Mouse (Mus musculus): ENCODE data around the gene Cass4.

The Cass4 gene

DNA sequence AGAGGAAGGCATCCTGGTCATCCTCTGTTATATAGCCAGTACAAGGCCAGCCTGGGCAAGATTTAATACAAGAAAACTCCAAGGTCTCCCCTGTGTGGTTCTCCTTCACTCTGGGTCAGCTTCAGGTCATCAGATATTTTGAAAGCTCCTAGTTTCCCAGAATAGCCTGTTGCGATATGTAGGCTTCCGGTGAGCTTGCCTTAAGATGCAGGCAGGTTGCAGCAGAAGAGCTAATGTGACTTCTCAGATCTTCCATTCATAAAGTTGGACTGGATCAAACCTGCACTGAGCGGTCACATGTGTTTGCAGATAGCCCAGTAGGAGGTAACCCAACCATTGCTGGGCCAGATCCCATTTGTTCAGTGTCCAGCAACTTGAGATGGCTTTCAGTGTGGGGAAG, 8.9 kb upstream of the Cass4 start:
- no peak for DNase-seq (ENCODE audit: low spot score in 2 of 2)

DNA sequence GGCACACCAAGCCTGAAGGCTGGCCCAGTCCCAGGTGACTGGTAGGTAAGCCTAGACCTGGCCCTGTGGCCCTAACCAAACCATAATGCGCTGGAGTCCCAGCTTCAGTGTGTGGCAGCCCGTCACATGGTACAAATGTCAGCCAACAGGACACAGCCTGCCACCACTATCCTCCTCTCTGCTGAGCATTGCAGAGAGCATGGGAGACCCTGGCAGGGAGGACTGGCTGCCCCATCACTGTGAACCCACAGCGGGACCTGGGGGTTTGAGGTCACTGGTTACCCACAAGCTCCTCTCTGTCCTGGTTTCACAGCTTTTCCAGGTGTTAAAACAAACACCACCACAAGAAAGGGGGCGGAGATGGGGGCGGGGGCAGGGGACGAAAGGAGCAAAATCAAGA, 3.3 kb upstream of the Cass4 start:
- DNase-seq (ENCODE audit: low spot score in 2 of 2), result no peak

DNA sequence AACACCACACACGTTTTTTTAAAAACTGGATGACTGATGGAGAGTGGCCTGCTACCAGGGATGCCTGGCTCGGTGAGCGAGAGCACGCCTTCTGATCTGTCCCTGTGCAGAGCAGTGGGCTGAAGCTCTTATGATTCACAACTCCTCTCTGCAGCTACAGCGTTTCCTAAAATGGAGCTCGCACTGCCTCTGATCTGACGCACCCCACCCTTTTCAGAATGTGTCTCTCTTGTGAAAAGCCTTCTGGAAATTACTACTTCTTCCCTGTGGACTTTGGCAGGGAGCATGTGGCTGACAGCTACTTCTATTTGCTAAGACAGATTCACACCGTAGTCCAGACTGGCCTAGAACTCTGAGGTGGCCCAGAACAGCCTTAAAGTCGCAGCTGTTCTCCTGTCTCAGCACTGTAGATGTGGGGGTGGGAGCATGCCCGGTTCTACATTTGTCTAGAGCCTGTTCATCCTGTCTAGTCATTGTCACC, 1.5 kb upstream of the Cass4 start:
- peak; percentile 34 to 53 for DNase-seq (ENCODE audit: low spot score in 2 of 2)

DNA sequence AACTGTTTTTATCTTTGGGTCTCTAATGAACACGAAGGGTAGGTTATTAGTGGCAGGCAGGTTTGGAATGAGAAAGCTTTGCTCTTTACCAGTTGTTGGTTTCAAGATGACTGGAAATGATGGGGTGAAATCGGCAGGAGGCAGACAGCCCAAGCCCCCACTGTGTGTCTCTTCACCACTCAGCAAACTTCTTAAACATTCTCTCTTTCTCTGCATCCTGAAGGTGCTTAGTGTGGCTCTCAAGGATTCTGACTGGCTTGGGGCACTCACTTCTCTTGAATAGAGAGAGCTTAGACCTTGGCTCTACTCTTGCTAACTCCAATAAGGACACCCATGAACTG, 428 bp downstream of the Cass4 start:
- DNase-seq (ENCODE audit: low spot score in 2 of 2), result no peak

DNA sequence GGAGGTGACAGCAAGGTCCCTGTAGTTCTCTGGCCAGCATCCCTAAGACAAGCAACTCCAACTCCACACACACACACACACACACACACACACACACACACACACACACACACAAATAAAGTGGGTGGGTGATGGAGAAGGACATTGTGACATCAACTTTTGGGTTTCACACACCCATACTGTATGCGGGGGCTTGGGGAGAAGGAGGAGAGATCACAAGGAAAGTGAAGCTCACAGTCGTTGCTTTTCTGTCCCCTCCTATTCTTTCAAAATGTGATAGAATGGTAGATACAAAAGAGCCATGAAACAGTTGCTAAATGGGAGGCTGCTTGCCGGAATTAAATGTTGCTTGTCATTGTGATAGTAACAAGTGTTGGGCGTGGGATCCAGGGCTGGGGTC, 1.1 kb downstream of the Cass4 start:
- DNase-seq (ENCODE audit: low spot score in 2 of 2), result no peak

DNA sequence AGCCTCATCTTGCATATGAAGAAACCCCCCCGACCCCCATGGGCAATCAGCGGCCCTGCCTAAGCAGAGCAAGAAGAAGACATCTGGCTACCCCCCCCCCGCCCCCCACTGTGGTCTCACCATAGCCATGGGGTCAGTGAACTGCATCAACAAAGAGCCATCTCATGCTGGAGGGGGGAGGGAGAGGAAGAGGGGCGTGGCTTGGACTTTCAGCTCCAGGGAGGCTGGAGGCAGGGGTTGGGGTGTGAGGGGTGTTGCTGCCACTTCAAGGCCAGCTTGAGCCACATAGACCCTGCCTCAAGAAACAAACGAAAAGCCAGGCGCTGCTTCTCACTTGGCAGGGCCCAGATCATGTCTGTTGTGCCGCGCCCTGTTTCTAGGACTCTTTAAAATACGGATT, 2.4 kb downstream of the Cass4 start:
- no peak for DNase-seq (ENCODE audit: low spot score in 2 of 2)

DNA sequence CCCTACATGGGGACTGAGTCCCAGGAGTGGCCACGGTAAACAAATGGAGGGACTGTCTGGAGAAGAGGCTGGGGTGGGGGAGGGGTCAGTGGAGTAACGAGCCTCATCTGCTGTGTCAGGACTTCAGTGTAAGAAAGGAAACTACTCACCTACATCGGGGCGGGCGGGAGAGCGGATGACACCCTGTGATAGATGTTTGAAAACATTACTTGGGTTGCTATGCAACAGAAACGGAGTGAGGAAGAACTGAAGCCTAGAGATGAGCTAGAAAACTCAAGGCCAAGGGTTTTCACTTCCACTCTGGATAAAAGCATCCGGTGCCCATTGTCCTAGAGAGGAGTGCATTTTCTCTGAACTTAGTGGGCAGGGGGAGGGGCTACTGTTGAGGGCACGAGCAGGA, 6.3 kb downstream of the Cass4 start:
- no peak for DNase-seq (ENCODE audit: low spot score in 2 of 2)

DNA sequence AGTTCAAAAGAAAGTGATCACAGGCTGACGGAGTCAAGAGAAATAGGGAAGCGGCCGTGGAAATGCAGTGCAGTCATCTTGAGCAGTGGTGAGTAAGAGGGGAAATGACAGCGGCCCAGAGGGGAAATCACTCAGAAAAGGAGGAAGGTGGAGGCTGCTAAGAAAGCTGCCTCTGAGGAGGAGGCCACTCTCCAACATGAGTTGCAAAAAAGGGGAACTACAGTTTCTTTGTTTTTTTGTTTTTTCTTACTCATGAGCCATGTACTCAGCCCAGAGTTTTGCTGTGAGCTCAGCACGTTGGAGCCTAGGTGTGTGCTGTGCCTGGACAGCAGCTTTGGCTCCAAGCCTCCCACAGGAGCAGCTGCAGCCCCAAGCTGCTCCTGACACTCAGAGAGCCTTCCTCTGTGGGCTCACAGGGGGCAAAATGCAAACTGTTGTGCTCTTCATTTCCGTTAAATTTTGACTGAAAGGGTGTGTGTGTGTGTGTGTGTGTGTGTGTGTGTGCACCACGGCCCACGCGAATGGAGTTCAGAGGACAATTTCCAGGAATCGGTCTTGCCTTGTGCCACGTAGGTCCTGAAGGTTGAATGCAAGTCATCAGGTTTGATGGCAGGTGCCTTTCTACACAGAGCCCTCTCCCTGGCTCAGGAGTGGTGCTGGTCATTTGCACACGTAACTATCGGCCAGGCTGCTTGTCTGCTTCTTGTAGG, 7.7 kb downstream of the Cass4 start:
- no peak for DNase-seq (ENCODE audit: low spot score in 2 of 2)

DNA sequence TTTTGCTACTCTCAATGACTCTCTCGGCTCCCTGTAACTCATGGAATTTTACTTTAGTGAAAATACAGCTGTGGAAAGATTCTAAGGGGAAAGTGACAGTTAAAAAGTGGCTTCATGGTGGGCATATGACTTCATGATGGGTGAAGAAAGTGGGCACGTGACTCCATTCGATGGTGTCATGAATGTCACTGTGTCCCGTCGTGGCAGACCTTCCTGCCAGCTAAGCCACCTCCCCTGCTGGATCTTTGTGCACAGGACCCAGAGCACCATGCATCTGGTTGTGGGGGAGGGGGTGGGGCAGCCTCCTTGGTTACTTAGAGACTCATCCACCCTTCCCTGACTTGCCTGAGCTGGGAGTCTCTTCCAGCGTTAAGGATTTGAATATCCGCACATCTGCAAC, 10.6 kb downstream of the Cass4 start:
- no peak for DNase-seq (ENCODE audit: low spot score in 2 of 2)

DNA sequence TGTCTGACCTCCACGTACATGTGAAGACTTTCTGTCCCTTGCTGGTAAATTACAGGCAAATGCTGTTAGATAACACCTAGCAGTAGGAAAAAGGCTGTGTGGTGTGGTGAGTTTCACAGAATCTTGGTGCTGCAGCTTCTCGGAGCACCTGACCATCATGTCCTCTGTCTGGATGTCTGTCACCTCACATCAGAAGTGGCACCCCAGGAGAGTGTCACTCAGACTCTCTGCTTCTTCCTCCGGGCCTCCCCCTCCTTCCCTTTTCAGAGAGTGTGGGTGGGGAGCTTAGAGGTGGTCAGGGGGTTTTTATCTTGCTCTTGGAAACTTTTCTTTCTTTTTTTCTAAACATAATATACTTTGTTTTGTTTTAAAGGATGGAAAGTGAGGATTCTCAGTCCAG, 11.4 kb downstream of the Cass4 start:
- no peak for DNase-seq (ENCODE audit: low spot score in 2 of 2)

DNA sequence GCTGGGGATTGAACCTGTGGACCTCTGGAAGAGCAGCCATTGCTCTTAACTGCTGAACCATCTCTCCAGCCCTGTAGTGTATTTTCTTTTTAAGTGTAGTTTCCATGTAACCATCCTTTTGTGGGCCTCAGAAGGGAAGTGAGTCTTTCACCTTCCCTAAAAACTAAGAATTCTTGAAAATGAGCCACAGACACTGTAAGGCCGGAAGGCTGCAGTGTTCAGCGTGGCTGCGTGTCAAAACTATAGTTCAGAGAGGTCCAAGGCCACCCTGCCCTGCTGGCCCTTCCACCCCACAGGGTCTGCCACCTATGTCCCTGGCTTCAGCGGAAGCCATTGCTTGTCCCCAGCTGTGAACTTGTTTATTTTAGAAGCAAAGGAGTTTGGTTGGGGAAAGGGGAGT, 12.6 kb downstream of the Cass4 start:
- no peak for DNase-seq (ENCODE audit: low spot score in 2 of 2)

DNA sequence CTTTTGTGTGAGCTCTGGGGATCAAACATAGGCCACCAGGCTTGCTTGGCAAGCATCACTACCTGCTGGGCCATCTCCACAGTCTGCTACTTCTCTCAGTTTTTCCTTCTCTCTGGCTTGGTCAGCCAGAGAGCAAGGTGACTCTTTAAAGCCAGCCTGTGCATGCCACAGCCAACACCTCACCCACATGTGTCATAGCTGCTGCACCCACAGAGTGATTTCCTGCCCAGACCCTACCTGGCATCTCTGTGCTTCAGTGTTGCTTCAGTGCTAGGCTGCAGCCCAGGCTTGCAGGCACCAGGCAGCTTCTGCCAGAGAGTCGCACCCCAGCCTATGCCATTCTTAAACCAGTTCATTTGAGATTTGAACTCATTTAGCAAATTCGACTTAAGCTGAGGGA, 13.9 kb downstream of the Cass4 start:
- DNase-seq (ENCODE audit: low spot score in 2 of 2), result no peak

DNA sequence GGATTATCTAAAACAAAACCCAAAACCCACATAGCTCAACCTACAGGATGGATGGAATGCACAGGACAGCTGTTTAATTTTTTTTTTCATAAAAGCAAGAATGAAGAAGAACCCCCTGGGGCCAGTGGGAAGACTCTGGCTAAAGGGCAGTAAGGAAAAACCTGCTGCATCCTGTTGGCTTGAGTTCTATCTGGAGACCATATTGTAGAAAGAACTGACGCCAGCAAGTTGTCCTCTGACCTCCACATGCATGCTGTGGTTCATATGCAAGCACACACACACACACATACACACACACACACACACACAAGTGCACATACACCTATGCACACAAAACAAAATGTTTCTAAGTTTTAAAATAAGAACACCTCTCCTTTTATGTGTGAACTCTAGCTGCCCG, 17.1 kb downstream of the Cass4 start:
- no peak for DNase-seq (ENCODE audit: low spot score in 2 of 2)

DNA sequence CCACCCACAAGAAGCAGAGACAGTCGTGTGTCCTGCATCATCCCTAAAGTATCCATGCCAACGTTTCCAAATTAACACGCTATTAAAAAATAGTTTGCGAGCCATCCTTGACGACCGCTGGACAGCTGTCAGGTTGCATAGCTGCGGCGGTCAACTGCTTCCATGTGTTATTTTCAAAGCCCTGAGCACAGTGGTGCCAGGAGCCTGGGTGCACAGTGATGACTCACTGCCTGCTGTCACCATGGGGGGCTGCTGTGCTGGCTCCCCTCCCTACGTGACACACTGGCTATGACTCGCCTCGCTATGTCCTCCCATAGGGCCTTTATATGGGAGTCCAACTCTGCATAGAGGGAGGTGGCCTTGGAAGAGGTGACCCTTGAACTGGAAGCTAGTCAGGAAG, 17.5 kb downstream of the Cass4 start:
- DNase-seq (ENCODE audit: low spot score in 2 of 2), result no peak

DNA sequence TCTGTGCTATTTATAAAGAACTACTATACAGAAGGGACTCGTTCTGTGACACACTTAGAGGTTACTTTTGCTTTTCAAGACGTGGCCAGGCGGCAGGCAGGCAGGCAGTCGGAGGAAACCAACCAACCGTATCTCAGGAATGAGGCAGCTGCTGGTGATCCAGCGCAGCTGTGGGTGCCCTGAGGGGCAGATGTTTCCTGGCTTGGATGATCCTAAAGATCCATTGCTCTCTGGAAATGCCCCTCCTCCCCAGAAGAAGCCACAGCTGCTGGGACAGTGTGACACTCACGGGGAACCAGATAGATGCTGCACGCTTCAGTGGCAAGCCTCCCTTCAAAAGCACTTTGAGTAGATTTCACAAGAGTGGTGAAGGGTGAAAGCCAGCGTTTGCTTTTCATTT, 18.9 kb downstream of the Cass4 start:
- DNase-seq (ENCODE audit: low spot score in 2 of 2), result no peak

DNA sequence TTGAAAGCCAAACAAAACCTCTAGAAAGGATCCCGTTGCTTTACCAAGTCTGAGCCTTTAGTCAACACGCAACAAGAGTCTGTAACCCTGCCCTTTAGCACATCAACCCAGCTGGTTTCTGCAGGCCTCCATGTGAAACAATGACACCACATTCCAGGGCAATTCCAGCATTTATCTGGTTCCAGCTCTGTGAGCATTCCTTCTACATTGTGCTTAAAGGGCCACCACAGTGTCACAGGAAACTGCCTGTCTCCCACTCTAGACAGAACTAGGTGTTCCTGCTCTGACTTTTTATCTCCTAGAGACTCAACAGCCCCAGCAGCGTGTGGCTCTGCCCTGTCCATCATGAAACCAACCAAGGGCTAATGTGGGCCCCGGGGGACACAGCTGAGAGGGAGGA, 19.7 kb downstream of the Cass4 start:
- no peak for DNase-seq (ENCODE audit: low spot score in 2 of 2)

DNA sequence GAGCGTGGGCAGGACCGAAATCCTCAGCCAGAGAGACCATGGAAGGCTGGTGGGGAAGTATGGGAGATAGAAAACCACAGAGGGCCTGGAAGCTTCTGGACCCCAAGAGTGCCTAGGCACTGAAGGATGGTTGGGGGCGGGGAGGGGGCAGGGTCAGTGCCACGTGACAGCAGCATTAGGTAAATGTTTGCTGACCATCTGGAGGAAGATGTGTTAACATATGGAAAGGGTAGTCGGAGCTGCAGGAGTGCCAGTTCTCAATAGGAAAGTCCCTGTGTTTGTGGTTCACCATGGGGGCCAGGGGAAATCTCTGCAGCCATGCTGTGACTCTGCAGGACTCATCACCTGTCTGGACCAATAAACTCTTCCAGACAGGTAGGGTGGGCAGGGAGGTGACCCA, 20.3 kb downstream of the Cass4 start:
- no peak for DNase-seq (ENCODE audit: low spot score in 2 of 2)

DNA sequence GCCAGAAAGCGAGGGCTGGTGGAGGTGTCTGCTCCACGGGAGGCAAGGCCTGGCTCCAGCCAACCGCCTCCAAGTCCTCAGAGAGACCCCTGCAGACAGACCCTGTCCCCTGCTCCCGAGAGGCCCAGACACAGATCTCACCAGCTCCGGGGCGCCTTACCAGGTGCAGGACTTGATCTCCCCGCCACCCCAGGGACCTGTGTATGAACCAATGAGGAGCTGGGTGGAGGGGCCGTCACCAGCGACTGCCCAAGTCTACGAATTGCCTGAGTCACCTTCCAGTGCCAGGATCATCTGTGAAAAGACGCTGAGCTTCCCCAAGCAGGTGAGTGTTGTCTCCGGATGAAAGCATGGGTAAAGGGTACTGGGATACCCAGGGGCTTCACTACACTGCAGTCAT, 22.6 kb downstream of the Cass4 start:
- DNase-seq (ENCODE audit: low spot score in 2 of 2), result no peak

DNA sequence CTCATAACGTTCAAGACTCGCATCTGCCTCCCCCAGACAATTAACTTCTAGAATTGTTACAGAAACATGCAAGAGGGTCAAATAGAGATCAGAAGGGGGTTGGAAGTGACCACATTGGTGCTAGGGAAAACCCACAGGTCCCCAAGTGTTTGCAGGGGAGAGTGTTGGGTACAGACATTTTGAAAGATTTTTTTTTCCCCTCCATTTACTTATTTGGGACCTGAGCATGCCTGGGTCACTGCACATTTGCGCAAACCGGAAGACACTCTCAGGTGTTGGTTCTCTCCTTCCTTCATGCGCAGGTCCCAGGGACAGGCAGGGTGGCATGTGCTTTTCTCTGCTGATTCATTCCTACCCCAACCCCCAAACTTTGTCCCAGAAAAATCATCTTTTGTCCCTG, 23.3 kb downstream of the Cass4 start:
- no peak for DNase-seq (ENCODE audit: low spot score in 2 of 2)

DNA sequence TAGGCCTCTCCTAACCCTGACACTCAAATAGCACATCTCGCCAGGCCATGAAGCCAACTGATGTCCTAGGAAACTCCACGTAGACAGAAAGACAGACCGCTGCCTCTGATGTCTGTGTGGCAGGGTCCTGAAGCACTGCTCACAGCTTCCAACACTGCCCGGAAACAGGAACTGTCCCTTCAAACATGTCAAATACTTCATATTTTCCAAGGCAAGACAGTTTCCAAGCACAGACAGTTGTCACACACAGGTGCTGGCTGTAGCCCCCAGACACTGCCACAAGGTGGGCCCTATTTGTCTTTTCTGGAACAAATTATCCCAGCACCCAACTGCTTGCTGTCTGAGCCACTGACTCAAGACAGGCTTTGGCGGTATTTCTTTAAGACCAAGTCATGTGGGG, 24.6 kb downstream of the Cass4 start:
- DNase-seq (ENCODE audit: low spot score in 2 of 2), result no peak

DNA sequence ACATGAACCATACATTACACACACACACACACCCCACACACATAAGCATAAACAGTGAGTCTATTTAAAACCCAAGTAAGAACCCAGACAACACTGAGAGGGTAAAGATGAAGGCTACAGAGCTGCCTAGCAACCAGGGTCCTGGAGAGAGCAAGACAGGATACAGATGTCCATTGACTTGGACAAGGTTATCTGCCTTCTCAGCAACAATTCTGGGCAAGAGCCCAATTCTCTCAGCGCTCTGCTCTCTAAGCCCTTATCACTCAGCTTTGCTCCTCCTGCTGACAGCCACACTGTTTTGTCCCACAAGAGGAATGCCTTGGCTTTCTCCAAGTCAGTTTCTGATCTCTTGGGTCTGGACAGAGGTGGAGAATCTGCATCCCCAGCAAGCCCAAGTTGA, 37.0 kb downstream of the Cass4 start:
- DNase-seq (ENCODE audit: low spot score in 2 of 2), result no peak

DNA sequence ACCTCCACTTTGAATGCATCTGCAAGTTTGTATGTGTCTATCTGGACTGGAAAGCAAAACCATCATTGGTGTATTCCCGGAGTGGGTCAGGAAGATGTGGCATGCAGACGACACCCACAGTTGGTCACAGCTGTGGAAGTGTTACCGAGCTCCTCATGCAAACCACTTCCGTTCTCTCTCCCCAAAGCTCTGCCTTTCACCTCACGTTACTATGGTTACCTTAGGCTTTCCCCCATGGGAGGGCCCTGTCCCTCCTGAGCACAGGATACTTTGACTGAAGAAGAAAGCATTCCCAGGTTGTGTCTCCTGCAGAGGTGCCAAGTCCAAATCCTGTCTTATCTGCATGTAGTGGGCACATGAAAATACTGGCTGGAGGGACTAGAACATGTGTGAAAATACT, 40.2 kb downstream of the Cass4 start:
- no peak for DNase-seq (ENCODE audit: low spot score in 2 of 2)

DNA sequence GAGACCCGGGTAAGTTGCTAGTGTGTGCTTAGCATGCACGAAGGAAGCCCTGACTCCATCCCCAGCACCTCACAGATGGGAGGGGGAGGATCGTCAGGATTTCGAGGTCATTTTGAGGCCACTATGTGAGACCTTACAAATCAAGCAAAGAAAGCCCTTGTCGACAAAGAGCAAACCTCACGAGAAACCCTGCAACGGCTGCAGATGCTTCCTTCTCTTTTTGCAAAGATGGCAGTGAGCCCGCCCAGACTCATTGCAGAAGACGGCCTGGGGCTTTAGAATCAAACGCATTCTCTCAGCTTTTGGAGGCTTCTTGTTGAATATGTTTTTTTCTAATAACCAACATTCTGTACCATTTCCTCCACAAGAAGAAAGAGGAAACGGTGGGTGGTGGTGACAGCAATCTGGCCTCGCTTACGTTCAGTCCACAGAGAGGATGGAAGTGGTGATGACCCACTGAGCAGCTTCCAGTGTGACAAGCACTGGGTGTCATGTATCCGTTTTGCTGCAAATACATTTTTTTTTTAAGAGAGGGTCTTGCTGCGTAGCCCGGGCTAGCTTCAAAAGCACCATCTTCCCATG, 43.9 kb downstream of the Cass4 start:
- DNase-seq (ENCODE audit: low spot score in 2 of 2), result no peak

All from frontal cortex, postnatal 14 days (tissue).